Mouse (Mus musculus) neural tube, embryonic 14.5 days (tissue): ENCODE results near the gene Tenm4. TPM values are rescaled to one million over a fixed set of nuclear protein-coding genes. Genes with fewer than 3 reads are reported as not detected.

Experiments
- ATAC-seq: fragments of 200-750 bp; cut with Nextera tagmentation; 2 replicates; pipeline ENCODE4 v1.8.0; 2017; ENCODE audit warnings: low read depth, mild to moderate bottlenecking, moderate TSS enrichment, moderate library complexity
- H3K27ac ChIP-seq: fragments of 300-500 bp; sonication (generic); 2 replicates; pipeline ENCODE4 v1.5.1; 2014; ENCODE audit warnings: low read depth, mild to moderate bottlenecking, control low read depth, low read length, moderate library complexity, mixed read lengths
- H3K27me3 ChIP-seq: fragments of 300-500 bp; sonication (generic); 2 replicates; pipeline ENCODE4 v1.6.1; 2014; ENCODE audit warnings: low read length; ENCODE audit not compliant: control insufficient read depth, insufficient read depth
- H3K36me3 ChIP-seq: fragments of 300-500 bp; sonication (generic); 2 replicates; pipeline ENCODE4 v1.6.1; 2014; ENCODE audit warnings: low read length, mixed read lengths; ENCODE audit not compliant: control insufficient read depth, insufficient read depth
- H3K4me1 ChIP-seq: fragments of 300-500 bp; sonication (generic); 2 replicates; pipeline ENCODE4 v1.6.1; 2014; ENCODE audit warnings: low read length; ENCODE audit not compliant: control insufficient read depth, insufficient read depth
- H3K4me2 ChIP-seq: fragments of 300-500 bp; sonication (generic); 2 replicates; pipeline ENCODE4 v1.6.1; 2014; ENCODE audit warnings: mild to moderate bottlenecking, low read depth, low read length, control low read depth
- H3K4me3 ChIP-seq: fragments of 300-500 bp; sonication (generic); 2 replicates; pipeline ENCODE4 v1.5.1; 2014; ENCODE audit warnings: low read depth, low read length, control low read depth, mixed read lengths
- H3K9ac ChIP-seq: fragments of 300-500 bp; sonication (generic); replicated peaks from 2 replicates; pipeline ENCODE4 v1.6.1; 2014; ENCODE audit warnings: low read depth, mild to moderate bottlenecking, control low read depth, low read length, mixed read lengths
- H3K9me3 ChIP-seq: fragments of 300-500 bp; sonication (generic); 2 replicates; pipeline ENCODE4 v1.6.1; 2016; ENCODE audit warnings: low read length; ENCODE audit not compliant: control insufficient read depth
- WGBS: fragments of 180-500 bp; shearing (Covaris S2); extraction: QIAGEN DNeasy Blood & Tissue Kit; methylation state at CpG from one replicate; pipeline ENCODE4 v1.1.7; 2014; 5-methylcytosine and 5-hydroxymethylcytosine counted together
- polyA plus RNA-seq: library from polyadenylated mRNA; unstranded; fragments of >200 nt; fragmentation: Nextera tagmentation; extraction: Ambion mirVana; gene quantifications from 2 replicates; pipeline ENCODE4 v1.2.1, GENCODE M21; 2014

The Tenm4 gene
- polyA plus RNA-seq, 1 experiment from 2014 or later, result 54.8 TPM

GRCm38 (mm10) chr7:96176781-96177180, 5.7 kb downstream of the Tenm4 start:
- 84% methylated on average over 8 of the region's 8 CpGs for WGBS
- no peaks in the 10 kb centered on the region for H3K27me3 ChIP-seq
- H3K9me3 ChIP-seq, result no peaks in the 10 kb centered on the region
- no peak overlapping the region for H3K4me2 ChIP-seq
- no peak for ATAC-seq
- no peak overlapping the region for H3K4me3 ChIP-seq
- no peaks in the 10 kb centered on the region for H3K36me3 ChIP-seq
- no peak overlapping the region for H3K9ac ChIP-seq
- H3K4me1 ChIP-seq, result no peaks in the 10 kb centered on the region
- H3K27ac ChIP-seq, result no peak overlapping the region

GRCm38 (mm10) chr7:96181751-96182150, 10.7 kb downstream of the Tenm4 start:
- Histone ChIP-seq H3K9me3 (no peaks in the 10 kb centered on the region), H3K27ac (no peak overlapping the region), H3K27me3 (no peaks in the 10 kb centered on the region), H3K4me2 (no peak overlapping the region), H3K4me3 (no peak overlapping the region), H3K9ac (no peak overlapping the region), H3K4me1 (no peaks in the 10 kb centered on the region), H3K36me3 (no peaks in the 10 kb centered on the region)
- no peak for ATAC-seq
- 84% methylated on average over 4 of the region's 4 CpGs for WGBS

DNA sequence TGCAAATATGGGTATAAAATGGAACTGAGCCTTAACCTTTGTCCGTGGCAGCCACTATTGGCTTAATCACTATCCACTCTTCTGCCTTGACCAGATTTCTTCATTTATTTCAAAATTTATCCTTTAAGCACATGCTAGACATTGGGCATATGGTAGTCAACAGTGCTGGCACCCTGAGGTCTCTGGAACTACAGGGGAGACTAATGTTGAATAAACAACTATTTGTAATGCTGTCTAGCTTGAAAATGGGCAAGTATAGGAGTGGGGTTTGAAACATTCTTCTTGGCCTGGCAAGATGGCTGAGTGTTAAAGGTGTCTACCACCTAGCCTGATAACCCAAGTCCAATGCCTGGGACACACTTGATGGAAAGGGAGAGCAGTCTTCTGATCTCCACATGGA, 12.1 kb downstream of the Tenm4 start:
- Histone ChIP-seq H3K9me3 (no peaks in the 10 kb centered on the region), H3K27ac (no peak overlapping the region), H3K4me3 (no peak overlapping the region), H3K4me2 (no peak overlapping the region), H3K27me3 (no peaks in the 10 kb centered on the region), H3K36me3 (no peaks in the 10 kb centered on the region), H3K9ac (no peak overlapping the region), H3K4me1 (no peaks in the 10 kb centered on the region)
- ATAC-seq, result no peak
- 80% methylated on average over 1 of the region's 1 CpGs for WGBS

DNA sequence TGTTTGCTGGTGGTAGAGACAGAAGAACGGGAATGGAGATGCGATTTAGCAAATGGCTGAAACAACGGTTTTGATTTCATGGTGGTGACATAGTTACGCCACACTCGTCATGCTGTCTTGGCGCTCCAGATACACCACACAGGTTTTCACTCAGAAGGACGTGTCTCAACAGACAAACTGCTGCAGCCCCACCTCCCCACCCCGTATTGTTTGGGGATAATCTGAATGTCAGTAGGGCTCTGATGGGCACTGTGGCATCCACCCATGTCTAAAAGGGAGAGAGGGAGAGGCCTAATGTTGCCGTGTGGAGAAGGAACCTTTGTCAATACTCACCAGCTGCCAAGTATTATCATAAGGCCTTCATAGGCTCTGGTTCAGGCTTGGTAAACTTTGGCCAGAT, 14.4 kb downstream of the Tenm4 start:
- no peak overlapping the region for H3K4me3 ChIP-seq
- H3K4me1 ChIP-seq, result no peaks in the 10 kb centered on the region
- no peaks in the 10 kb centered on the region for H3K9me3 ChIP-seq
- no peaks in the 10 kb centered on the region for H3K36me3 ChIP-seq
- H3K27me3 ChIP-seq, result no peaks in the 10 kb centered on the region
- no peak for ATAC-seq
- 73% methylated on average over 9 of the region's 9 CpGs for WGBS
- no peak overlapping the region for H3K4me2 ChIP-seq
- H3K27ac ChIP-seq, result no peak overlapping the region
- no peak overlapping the region for H3K9ac ChIP-seq

DNA sequence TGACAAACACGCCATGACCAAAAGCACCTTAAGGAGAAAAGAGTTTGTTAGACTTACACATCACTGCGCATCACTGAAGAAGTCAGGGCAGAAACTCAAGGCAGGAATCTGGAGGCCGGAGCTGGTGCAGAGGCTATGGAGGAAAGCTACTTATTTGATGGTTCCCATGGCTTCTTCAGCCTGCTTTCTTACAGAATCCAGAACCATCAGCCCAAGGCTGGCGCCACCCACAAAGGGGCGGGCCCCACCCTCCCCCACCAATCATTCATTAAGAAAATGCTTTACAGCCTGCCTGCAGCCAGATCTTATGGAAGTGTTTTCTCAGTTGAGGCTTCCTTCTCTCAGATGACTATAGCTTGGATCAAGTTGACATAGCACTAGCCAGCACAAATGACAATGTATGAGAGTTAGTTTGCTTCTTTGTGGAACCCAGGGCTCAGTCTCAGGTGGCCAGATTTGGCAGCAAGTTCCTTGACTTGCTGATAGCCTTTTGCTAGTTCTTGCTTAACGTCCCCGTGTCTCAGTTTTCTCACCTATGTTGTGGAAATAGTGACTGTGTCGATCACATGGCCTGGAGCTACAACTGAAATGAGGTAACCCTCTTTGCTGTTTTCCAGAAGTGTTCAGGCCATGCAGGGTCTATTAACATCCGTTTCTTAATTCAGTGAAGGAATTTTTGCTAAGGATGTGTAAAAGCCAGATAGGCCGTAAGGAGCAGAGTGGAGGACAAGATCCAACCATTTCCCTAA, 32.9 kb downstream of the Tenm4 start:
- Histone ChIP-seq H3K4me2 (no peak overlapping the region), H3K4me1 (no peaks in the 10 kb centered on the region), H3K9ac (no peak overlapping the region), H3K27me3 (no peaks in the 10 kb centered on the region), H3K27ac (no peak overlapping the region), H3K9me3 (no peaks in the 10 kb centered on the region), H3K36me3 (no peaks in the 10 kb centered on the region), H3K4me3 (no peak overlapping the region)
- no peak for ATAC-seq
- WGBS, result 80% methylated on average over 10 of the region's 10 CpGs

DNA sequence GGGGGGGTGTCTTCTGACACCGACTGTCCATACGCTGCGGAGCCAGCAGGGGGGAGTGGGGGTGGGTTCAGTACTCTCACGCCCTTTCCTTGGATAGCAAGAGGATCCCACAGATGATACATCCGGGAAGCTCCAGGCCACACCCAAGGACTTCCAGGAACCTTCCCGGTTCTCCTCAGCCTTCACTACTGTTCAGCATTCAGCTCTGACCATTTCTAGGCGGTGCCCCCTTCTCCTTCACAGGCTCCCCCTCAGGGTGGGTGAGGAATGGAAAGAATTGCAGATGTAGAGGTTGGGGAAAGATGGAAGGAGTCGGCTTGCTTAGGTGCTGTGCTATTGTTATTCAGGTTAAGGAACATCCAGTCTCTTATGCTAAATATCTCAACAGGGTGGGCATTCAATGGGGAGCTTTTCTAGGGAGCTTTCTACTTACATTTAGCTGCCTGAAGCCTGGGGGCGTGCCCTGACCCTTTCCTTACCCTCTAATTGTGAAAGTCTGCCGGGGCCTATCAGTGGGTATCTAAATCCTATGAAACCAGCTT, 33.8 kb downstream of the Tenm4 start:
- no peaks in the 10 kb centered on the region for H3K4me1 ChIP-seq
- H3K27me3 ChIP-seq, result no peaks in the 10 kb centered on the region
- H3K4me3 ChIP-seq, result no peak overlapping the region
- no peak overlapping the region for H3K27ac ChIP-seq
- ATAC-seq, result no peak
- no peak overlapping the region for H3K9ac ChIP-seq
- 26% methylated on average over 10 of the region's 10 CpGs for WGBS
- no peaks in the 10 kb centered on the region for H3K9me3 ChIP-seq
- H3K4me2 ChIP-seq, result no peak overlapping the region
- no peaks in the 10 kb centered on the region for H3K36me3 ChIP-seq

DNA sequence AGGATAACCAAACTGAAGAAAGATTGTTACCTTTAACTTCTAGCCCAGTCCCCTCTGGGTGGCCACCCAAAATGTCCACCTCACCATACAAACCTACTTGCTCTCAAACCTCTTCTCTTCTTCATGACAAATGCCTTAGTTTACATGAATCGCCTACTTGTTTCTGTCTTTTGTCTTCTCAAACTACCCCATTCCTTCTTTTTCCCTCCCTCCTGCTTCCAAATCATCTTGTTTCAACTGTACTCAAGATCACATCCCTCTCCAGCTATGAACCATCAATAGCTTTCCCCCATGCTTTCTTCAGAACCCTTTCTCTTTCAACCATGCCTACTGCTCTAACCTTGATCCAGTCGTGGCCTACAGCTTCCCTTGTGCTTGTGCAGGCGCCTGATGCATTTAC, 36.0 kb downstream of the Tenm4 start:
- Histone ChIP-seq H3K4me3 (no peak overlapping the region), H3K27me3 (no peaks in the 10 kb centered on the region), H3K36me3 (no peaks in the 10 kb centered on the region), H3K9me3 (no peaks in the 10 kb centered on the region), H3K9ac (no peak overlapping the region), H3K4me1 (peaks cover 3% of the 10 kb centered on the region; the same call in 1 of the 2 replicates), H3K4me2 (no peak overlapping the region), H3K27ac (no peak overlapping the region)
- 86% methylated on average over 3 of the region's 3 CpGs for WGBS
- ATAC-seq, result no peak

DNA sequence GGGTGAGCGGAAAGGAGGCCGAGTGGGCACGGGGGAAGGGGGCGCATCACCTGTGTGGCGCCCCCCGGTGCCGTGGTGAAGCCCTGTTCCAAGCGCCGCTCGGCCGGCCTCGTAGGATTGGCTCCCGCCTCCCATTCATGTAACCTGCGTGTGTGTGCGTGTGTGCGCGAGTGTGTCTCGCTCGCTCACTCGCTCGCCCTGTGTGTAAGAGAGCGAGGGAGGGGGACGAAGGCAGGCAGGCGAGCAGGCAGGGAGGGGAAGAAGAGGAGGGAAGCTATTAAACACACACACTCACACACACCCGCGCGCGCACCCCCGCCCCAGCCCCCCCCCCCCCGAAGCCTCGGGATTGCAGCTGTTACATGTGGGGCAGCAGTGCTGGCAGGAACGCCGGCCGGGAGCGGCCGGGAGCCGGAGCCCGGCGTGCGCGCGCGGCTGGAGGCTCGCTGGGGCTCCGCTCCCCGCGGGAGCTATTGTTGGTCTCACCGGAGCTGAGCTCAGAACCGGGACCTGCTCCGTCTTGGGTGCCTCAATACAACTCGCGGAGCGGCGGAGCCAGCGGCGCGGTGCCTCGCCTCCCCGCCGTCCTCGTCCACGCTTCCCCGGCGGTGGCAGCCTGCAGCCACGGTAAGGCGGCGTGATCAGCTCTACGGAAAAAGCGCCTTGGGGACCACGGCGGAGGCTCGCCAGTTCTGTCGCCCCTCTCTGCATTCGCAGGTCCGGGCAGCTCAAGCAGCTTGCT, 38.9 kb downstream of the Tenm4 start:
- H3K9me3 ChIP-seq, result no peaks in the 10 kb centered on the region
- no peaks in the 10 kb centered on the region for H3K27me3 ChIP-seq
- peak overlapping the region; percentile 95 for H3K27ac ChIP-seq
- peak overlapping the region; percentile 98 for H3K4me2 ChIP-seq
- peaks cover 5% of the 10 kb centered on the region; the same call in 1 of the 2 replicates for H3K4me1 ChIP-seq
- 1% methylated on average over 41 of the region's 75 CpGs for WGBS
- peak; percentile 73 for ATAC-seq
- H3K4me3 ChIP-seq, result peak overlapping the region; percentile 86
- peak overlapping the region; percentile 96 for H3K9ac ChIP-seq
- H3K36me3 ChIP-seq, result no peaks in the 10 kb centered on the region
